Mouse (Mus musculus) lung, adult 2 months (tissue): ENCODE measurements at regions not wholly inside any gene's neighbourhood (a gene's known extent, or its start where the extent isn't known, plus 50 kb on each side); places are given as distances from the start of the nearest gene placed in this dataset.

Source experiments
- DNase-seq: peaks from one replicate; pipeline ENCODE4 v3.0.0; 2022
- H3K4me1 ChIP-seq: fragments of 200-500 bp; 2 replicates; pipeline ENCODE4 v1.6.1; 2011; ENCODE audit warnings: low read length; ENCODE audit not compliant: control insufficient read depth, insufficient read depth
- H3K4me3 ChIP-seq: fragments of 200-500 bp; replicated peaks from 2 replicates; pipeline ENCODE3; 2011; ENCODE audit warnings: low read depth, mild to moderate bottlenecking, control low read depth, low read length; ENCODE audit errors: extremely low read depth
- CTCF ChIP-seq: fragments of 200-500 bp; IDR thresholded peaks from 2 replicates; pipeline ENCODE4 v1.5.1; 2011; ENCODE audit warnings: mild to moderate bottlenecking, low read length, control low read depth; ENCODE audit not compliant: insufficient read depth
- POLR2A ChIP-seq: fragments of 200-500 bp; IDR thresholded peaks from 2 replicates; pipeline ENCODE4 v1.6.1; 2011; ENCODE audit warnings: low read depth, mild to moderate bottlenecking, control low read depth, low read length, borderline replicate concordance; ENCODE audit errors: extremely low read depth
- WGBS: fragments of 180-500 bp; shearing (Covaris S2); methylation state at CpG from one replicate; pipeline ENCODE4 v1.1.7; 2018; 5-methylcytosine and 5-hydroxymethylcytosine counted together

- Histone ChIP-seq H3K4me3 (no peak overlapping the region), H3K4me1 (no peaks in the 10 kb centered on the region)
- TF ChIP-seq POLR2A (no peak), CTCF (no peak)
- 55% methylated on average over 4 of the region's 4 CpGs for WGBS
- DNase-seq = no peak
Measured at GRCm38 (mm10) chr2:117422756-117423155, 80.0 kb upstream of the Rasgrp1 start.

DNA sequence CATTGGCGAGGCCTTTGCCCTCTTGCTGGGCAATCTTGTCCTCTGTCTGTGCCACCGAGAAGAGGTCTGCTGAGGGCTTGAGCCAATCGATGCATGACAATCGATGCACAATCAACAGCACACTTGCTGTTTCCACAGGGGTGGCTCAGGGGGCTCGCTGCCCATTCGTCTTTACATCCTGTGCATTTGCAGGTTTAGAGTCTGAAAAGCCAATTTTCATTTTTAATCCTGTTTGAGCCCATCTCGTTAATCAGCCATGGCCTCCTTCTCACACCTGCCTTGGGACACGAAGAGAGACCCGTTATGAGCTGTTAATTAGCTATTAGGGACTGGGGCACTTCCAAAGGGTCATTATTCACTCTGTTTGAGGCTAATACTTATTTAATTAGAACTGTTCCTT is 86.4 kb upstream of the Rasgrp1 start:
- Histone ChIP-seq H3K4me1 (no peaks in the 10 kb centered on the region), H3K4me3 (no peak overlapping the region)
- no peak for TF ChIP-seq POLR2A
- TF ChIP-seq CTCF = no peak
- 69% methylated on average over 9 of the region's 9 CpGs for WGBS
- DNase-seq = no peak

DNA sequence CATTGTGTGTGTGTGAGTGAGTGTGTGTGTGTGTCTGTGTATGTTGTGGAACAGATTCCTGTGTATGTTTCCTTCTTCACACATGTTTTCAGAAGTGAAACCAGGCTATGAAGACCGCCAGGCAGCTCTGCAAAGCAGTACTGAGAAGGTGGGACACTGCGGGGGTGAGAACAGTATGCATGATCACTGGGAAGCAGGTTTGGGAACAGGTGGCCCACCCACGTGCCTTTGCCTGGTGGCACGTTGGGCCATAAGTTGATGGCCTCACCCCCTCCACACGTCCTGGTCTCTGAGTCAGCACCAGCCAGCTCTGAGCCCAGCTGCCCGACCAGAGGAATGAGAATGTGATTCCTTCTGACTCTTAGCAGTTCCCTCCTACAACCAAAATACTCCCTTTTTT is 89.2 kb upstream of the Rasgrp1 start:
- no peak for TF ChIP-seq POLR2A
- no peak for TF ChIP-seq CTCF
- Histone ChIP-seq H3K4me3 (no peak overlapping the region), H3K4me1 (no peaks in the 10 kb centered on the region)
- 38% methylated on average over 6 of the region's 6 CpGs for WGBS
- DNase-seq = no peak

DNA sequence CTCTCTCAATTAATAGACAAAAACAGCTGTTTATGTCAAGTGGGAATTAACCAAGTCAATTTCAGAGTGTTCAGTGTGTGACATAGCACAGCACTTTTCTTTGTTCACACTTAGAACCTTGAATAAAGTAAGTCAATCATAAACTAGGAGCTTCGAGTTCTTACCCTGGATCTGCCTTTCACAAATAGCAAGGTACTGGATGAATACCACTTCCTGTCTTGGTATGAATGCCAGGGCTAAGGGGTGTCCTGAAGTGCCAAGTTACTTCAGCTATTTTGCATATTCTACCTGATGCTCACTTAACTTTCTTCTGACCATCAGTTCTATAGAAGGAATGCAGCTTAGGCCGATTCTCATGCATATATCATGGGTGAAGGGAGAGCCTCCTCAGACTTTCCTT is 90.1 kb upstream of the Rasgrp1 start:
- 67% methylated on average over 2 of the region's 2 CpGs for WGBS
- no peak overlapping the region for H3K4me3 ChIP-seq
- TF ChIP-seq CTCF = no peak
- no peaks in the 10 kb centered on the region for H3K4me1 ChIP-seq
- DNase-seq = no peak

- DNase-seq = no peak
- 59% methylated on average over 2 of the region's 2 CpGs for WGBS
- Histone ChIP-seq H3K4me1 (no peaks in the 10 kb centered on the region), H3K4me3 (no peak overlapping the region)
- TF ChIP-seq CTCF (no peak), POLR2A (no peak)
Measured at GRCm38 (mm10) chr2:117433482-117433881, 90.7 kb upstream of the Rasgrp1 start.

- WGBS = 84% methylated on average over 12 of the region's 12 CpGs
- Histone ChIP-seq H3K4me3 (no peak overlapping the region), H3K4me1 (no peaks in the 10 kb centered on the region)
- no peak for DNase-seq
- TF ChIP-seq CTCF (no peak), POLR2A (no peak)
Measured at GRCm38 (mm10) chr2:117438079-117438478, 95.3 kb upstream of the Rasgrp1 start.

- Histone ChIP-seq H3K4me3 (no peak overlapping the region), H3K4me1 (no peaks in the 10 kb centered on the region)
- peak; percentile 89 for TF ChIP-seq CTCF
- no peak for TF ChIP-seq POLR2A
- DNase-seq = peak; percentile 46
- 56% methylated on average over 8 of the region's 8 CpGs for WGBS
Measured at GRCm38 (mm10) chr2:117438586-117439371, 96.0 kb upstream of the Rasgrp1 start.

GRCm38 (mm10) chr2:117439372-117440183 is 96.8 kb upstream of the Rasgrp1 start:
- no peaks in the 10 kb centered on the region for H3K4me1 ChIP-seq
- DNase-seq = no peak
- H3K4me3 ChIP-seq = no peak overlapping the region
- no peak for TF ChIP-seq CTCF
- no peak for TF ChIP-seq POLR2A
- WGBS = 70% methylated on average over 12 of the region's 12 CpGs

DNA sequence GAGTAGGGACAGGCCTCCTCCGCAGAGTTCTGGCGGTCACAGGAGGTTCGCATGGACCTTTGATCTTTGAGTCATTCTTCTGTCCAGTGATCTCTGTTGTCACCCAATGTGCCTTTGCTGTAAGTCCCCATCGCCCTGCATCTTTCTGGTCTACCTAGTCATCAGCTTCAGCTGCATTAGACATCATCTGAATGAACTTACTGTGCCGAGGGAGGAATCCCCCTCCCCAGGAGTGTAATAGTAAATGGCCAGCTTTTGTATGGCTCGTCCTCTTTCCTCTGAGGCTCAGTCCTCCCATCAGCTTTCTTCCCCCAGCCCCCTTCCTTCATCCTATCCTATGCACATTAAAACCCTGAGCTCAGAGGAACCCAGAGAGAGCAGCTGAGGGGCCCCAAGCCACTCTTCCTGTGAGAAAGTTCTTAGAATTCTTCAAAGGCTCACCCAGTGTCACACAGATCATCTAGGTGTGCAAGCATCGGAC is 98.0 kb upstream of the Rasgrp1 start:
- no peaks in the 10 kb centered on the region for H3K4me1 ChIP-seq
- no peak for DNase-seq
- TF ChIP-seq CTCF = no peak
- TF ChIP-seq POLR2A = no peak
- WGBS = 73% methylated on average over 7 of the region's 7 CpGs
- no peak overlapping the region for H3K4me3 ChIP-seq
